In the genomic region with DNA sequence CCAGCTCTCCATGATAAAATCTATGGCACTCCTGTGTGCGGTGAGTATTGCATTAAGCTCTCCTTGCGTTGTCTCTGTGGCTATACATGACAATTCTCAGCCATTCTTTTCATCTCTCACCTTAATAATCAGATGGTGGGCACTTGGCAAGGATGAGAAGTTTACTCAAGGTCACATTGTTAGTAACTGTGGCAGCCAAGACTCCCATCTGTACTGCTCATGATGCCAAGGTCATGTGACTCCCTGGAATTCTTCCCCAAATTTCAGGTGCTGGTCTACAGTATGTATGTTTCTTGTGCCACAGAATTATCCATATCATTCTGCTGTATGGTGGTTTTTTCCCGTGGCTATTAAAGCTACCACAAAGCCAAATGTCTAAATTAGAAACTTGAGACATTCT, we compare ENCODE assay signal across 23 mouse cellular contexts.
DNase-seq lines count a peak whose midpoint lies in the region; TF ChIP-seq lines count a peak whose summit lies in the region.
"Had no signal": no experiment of that assay in that cellular context is flagged by ENCODE, and none has a peak within 500 bp of the region (broad histone marks: within the 10 kb centered on the region; RNA-seq: fewer than 3 reads in every experiment).

No protein-coding gene starts in this region.

- TF ChIP-seq CTCF in left cerebral cortex, adult 2 months (IDR thresholded peaks at IDR 0.05): no peak
- TF ChIP-seq CTCF in cortical plate, adult 2 months (IDR thresholded peaks at IDR 0.05; ENCODE audit: extremely low read depth, insufficient read depth, low read length): no peak

- H3K36me3 ChIP-seq in embryonic facial prominence, embryonic 10.5 days (replicated peaks): no peaks in the 10 kb centered on the region
- H3K36me3 ChIP-seq: forebrain, embryonic 15.5 days; intestine, embryonic 15.5 days; limb, embryonic 10.5 days; liver, embryonic 15.5 days; lung, embryonic 15.5 days; neural tube, embryonic 15.5 days had no signal

- H3K27ac ChIP-seq in left cerebral cortex, adult 2 months: peak overlapping the region; percentile 65
- H3K27ac ChIP-seq in cortical plate, adult 2 months (ENCODE audit: insufficient read depth, low read length): peak overlapping the region; percentile 11; the same call in 1 of the 2 replicates
- no peak overlapping the region for H3K27ac ChIP-seq in embryonic facial prominence, embryonic 10.5 days (replicated peaks)
- H3K27ac ChIP-seq: forebrain, embryonic 15.5 days; heart, adult 2 months; hindbrain, embryonic 14.5 days; intestine, embryonic 15.5 days; limb, embryonic 10.5 days; liver, embryonic 15.5 days; lung, embryonic 15.5 days; macrophage; neural tube, embryonic 15.5 days had no signal

- intact Hi-C loops in left cerebral cortex, adult 2 months (cut with DNase I): no loop called here
- intact Hi-C loops in left cerebral cortex, postnatal 10 days (cut with DNase I): loop anchor here (5.0 kb wide), 1 partner anchor 80 kb away; no protein-coding TSS in a partner anchor

- no peaks in the 10 kb centered on the region for H3K27me3 ChIP-seq in embryonic facial prominence, embryonic 10.5 days (replicated peaks; ENCODE audit: low read depth, poor library complexity, severe bottlenecking)
- H3K27me3 ChIP-seq: forebrain, embryonic 15.5 days; intestine, embryonic 15.5 days; liver, embryonic 15.5 days; lung, embryonic 15.5 days; neural tube, embryonic 15.5 days had no signal

- H3K4me1 ChIP-seq in cortical plate, adult 2 months (ENCODE audit: control insufficient read depth, insufficient read depth, low read length): peaks cover 15% of the 10 kb centered on the region
- H3K4me1 ChIP-seq in embryonic facial prominence, embryonic 10.5 days: no peaks in the 10 kb centered on the region
- H3K4me1 ChIP-seq: forebrain, embryonic 15.5 days; intestine, embryonic 15.5 days; limb, embryonic 10.5 days; liver, embryonic 15.5 days; lung, embryonic 15.5 days; neural tube, embryonic 15.5 days had no signal

- no peak for TF ChIP-seq POLR2A in cortical plate, adult 2 months (IDR thresholded peaks at IDR 0.05; ENCODE audit: extremely low read depth, insufficient read depth, low read length)

- H3K9me3 ChIP-seq in embryonic facial prominence, embryonic 10.5 days: no peaks in the 10 kb centered on the region
- H3K9me3 ChIP-seq: forebrain, embryonic 15.5 days; intestine, embryonic 15.5 days; limb, embryonic 10.5 days; liver, embryonic 15.5 days; lung, embryonic 15.5 days; neural tube, embryonic 15.5 days had no signal

- no peak overlapping the region for H3K4me3 ChIP-seq in left cerebral cortex, adult 2 months
- no peak overlapping the region for H3K4me3 ChIP-seq in cortical plate, adult 2 months (ENCODE audit: insufficient read depth, low read length)
- no peak overlapping the region for H3K4me3 ChIP-seq in embryonic facial prominence, embryonic 10.5 days
- H3K4me3 ChIP-seq: forebrain, embryonic 15.5 days; heart, adult 2 months; intestine, embryonic 15.5 days; limb, embryonic 10.5 days; liver, embryonic 15.5 days; lung, embryonic 15.5 days; neural tube, embryonic 15.5 days had no signal

- DNase-seq in left cerebral cortex, adult 2 months (ENCODE audit: extremely low spot score in 1 of 2, low spot score in 2 of 2): no peak
- no peak for DNase-seq in left cerebral cortex, postnatal 10 days (ENCODE audit: extremely low spot score in 1 of 2, low spot score in 2 of 2)
- peak; percentile 83 for DNase-seq in cerebellum, adult 11-12 months
- DNase-seq in cerebellum, adult 9-10 months: peak; percentile 92
- no peak for DNase-seq in embryonic facial prominence, embryonic 10.5 days (ENCODE audit: low spot score)
- DNase-seq in adrenal gland, postnatal 25 days: no peak
- DNase-seq: adrenal gland, adult 2 months; gastrocnemius, postnatal 25 days; heart, adult 2 months; kidney, adult 8-10 months; kidney, postnatal 10 days; liver; thymus, adult 18-20 months; thymus, postnatal 4 days had no signal

- WGBS in embryonic facial prominence, embryonic 10.5 days: 88% methylated on average over 3 of the region's 3 CpGs

Comparison
In these comparisons a context has a peak if more than half of its experiments do, and no peak if none do; other contexts are left out.
1. DNase-seq: peak in cerebellum, adult 11-12 months (single experiment) and cerebellum, adult 9-10 months (single experiment); none in left cerebral cortex, adult 2 months (0 of 2), left cerebral cortex, postnatal 10 days (0 of 2), embryonic facial prominence, embryonic 10.5 days (single experiment) and adrenal gland, postnatal 25 days (single experiment).